26 mouse cellular contexts compared by ENCODE assay signal in genomic region chr7:83796177-83796576, GRCm38 (mm10). TPM values are rescaled to one million over a fixed set of nuclear protein-coding genes. Genes with fewer than 3 reads are reported as not detected.
A peak's percentile ranks its signal among the peaks of the same experiment; 100 is the strongest.
DNase-seq lines count a peak whose midpoint lies in the region; ATAC-seq lines count a peak whose summit lies in the region.
"Had no signal": no experiment of that assay in that cellular context is flagged by ENCODE, and none has a peak within 500 bp of the region (broad histone marks: within the 10 kb centered on the region; RNA-seq: fewer than 3 reads in every experiment).

No protein-coding gene starts in this region.

- no peak overlapping the region for H3K27ac ChIP-seq in forebrain, embryonic 15.5 days (replicated peaks)
- no peak overlapping the region for H3K27ac ChIP-seq in forebrain, embryonic 12.5 days
- no peak overlapping the region for H3K27ac ChIP-seq in forebrain, embryonic 16.5 days (ENCODE audit: low read length)
- no peak overlapping the region for H3K27ac ChIP-seq in hindbrain, embryonic 11.5 days (ENCODE audit: low read depth, low read length)
- H3K27ac ChIP-seq: embryonic facial prominence, embryonic 12.5 days; embryonic facial prominence, embryonic 15.5 days; heart, embryonic 15.5 days; hindbrain, embryonic 12.5 days; hindbrain, embryonic 15.5 days had no signal

- peak; percentile 1 for DNase-seq in cerebellum, adult 9-11 months
- no peak for DNase-seq in cerebellum, postnatal 14 days
- peak; percentile 54 for DNase-seq in layer of hippocampus, adult 9-11 months
- no peak for DNase-seq in layer of hippocampus, adult 11-12 months (ENCODE audit: low spot score)
- no peak for DNase-seq in hindbrain, embryonic 11.5 days (ENCODE audit: low spot score)
- DNase-seq: adrenal gland, postnatal 10 days; adrenal gland, postnatal 36 days; cerebellum, adult 11 months; cerebellum, adult 2 months; cerebellum, postnatal 10 days; gastrocnemius, postnatal 10 days; heart, adult 18-20 months; heart, postnatal 10 days; heart, postnatal 4 days; kidney, adult 2 months had no signal

- WGBS in forebrain, embryonic 15.5 days = 32% methylated on average over 5 of the region's 5 CpGs
- WGBS in forebrain, embryonic 12.5 days = 59% methylated on average over 5 of the region's 5 CpGs
- whole genome bisulfite sequencing in forebrain, embryonic 16.5 days = 32% methylated on average over 5 of the region's 5 CpGs
- WGBS in hindbrain, embryonic 11.5 days = 63% methylated on average over 5 of the region's 5 CpGs

- peak; percentile 23; the same call in 1 of the 2 replicates for ATAC-seq in forebrain, embryonic 15.5 days (replicated peaks)
- ATAC-seq in forebrain, embryonic 12.5 days (ENCODE audit: low FRiP score) = no peak
- ATAC-seq in forebrain, embryonic 16.5 days = peak; percentile 26; the same call in 1 of the 2 replicates
- ATAC-seq in hindbrain, embryonic 11.5 days (ENCODE audit: low FRiP score) = no peak
- ATAC-seq: activated CD4-positive, CD25-positive, alpha-beta regulatory T cell, adult 4 months; intestine, postnatal 0 days had no signal

- H3K4me2 ChIP-seq in forebrain, embryonic 15.5 days (replicated peaks) = no peak overlapping the region
- H3K4me2 ChIP-seq in forebrain, embryonic 12.5 days = no peak overlapping the region
- no peak overlapping the region for H3K4me2 ChIP-seq in forebrain, embryonic 16.5 days (ENCODE audit: low read length)
- no peak overlapping the region for H3K4me2 ChIP-seq in hindbrain, embryonic 11.5 days (replicated peaks; ENCODE audit: low read depth, low read length)
- H3K4me2 ChIP-seq: embryonic facial prominence, embryonic 12.5 days; embryonic facial prominence, embryonic 15.5 days; heart, embryonic 12.5 days; heart, embryonic 15.5 days; hindbrain, embryonic 12.5 days; hindbrain, embryonic 15.5 days had no signal

- H3K9ac ChIP-seq in forebrain, embryonic 15.5 days (replicated peaks) = no peak overlapping the region
- no peak overlapping the region for H3K9ac ChIP-seq in forebrain, embryonic 12.5 days
- H3K9ac ChIP-seq in forebrain, embryonic 16.5 days (replicated peaks; ENCODE audit: low read depth, low read length) = no peak overlapping the region
- H3K9ac ChIP-seq in hindbrain, embryonic 11.5 days (ENCODE audit: low read depth, low read length) = no peak overlapping the region
- H3K9ac ChIP-seq: embryonic facial prominence, embryonic 12.5 days; embryonic facial prominence, embryonic 15.5 days; heart, embryonic 12.5 days; heart, embryonic 15.5 days; hindbrain, embryonic 12.5 days; hindbrain, embryonic 15.5 days had no signal

- H3K4me3 ChIP-seq in forebrain, embryonic 15.5 days = no peak overlapping the region
- H3K4me3 ChIP-seq in forebrain, embryonic 12.5 days (replicated peaks) = no peak overlapping the region
- H3K4me3 ChIP-seq in forebrain, embryonic 16.5 days (replicated peaks; ENCODE audit: low read length) = no peak overlapping the region
- no peak overlapping the region for H3K4me3 ChIP-seq in hindbrain, embryonic 11.5 days (ENCODE audit: low read depth, low read length)
- H3K4me3 ChIP-seq: embryonic facial prominence, embryonic 12.5 days; embryonic facial prominence, embryonic 15.5 days; heart, embryonic 12.5 days; heart, embryonic 15.5 days; hindbrain, embryonic 12.5 days; hindbrain, embryonic 15.5 days had no signal

- no peaks in the 10 kb centered on the region for H3K9me3 ChIP-seq in forebrain, embryonic 15.5 days
- H3K9me3 ChIP-seq in forebrain, embryonic 12.5 days = no peaks in the 10 kb centered on the region
- no peaks in the 10 kb centered on the region for H3K9me3 ChIP-seq in forebrain, embryonic 16.5 days (ENCODE audit: control insufficient read depth, low read length)
- no peaks in the 10 kb centered on the region for H3K9me3 ChIP-seq in hindbrain, embryonic 11.5 days (ENCODE audit: control insufficient read depth, low read length)
- H3K9me3 ChIP-seq: embryonic facial prominence, embryonic 12.5 days; embryonic facial prominence, embryonic 15.5 days; heart, embryonic 12.5 days; heart, embryonic 15.5 days; hindbrain, embryonic 12.5 days; hindbrain, embryonic 15.5 days had no signal

- H3K27me3 ChIP-seq in forebrain, embryonic 15.5 days = no peaks in the 10 kb centered on the region
- H3K27me3 ChIP-seq in forebrain, embryonic 12.5 days = no peaks in the 10 kb centered on the region
- no peaks in the 10 kb centered on the region for H3K27me3 ChIP-seq in forebrain, embryonic 16.5 days (replicated peaks; ENCODE audit: control insufficient read depth, insufficient read depth, low read length)
- H3K27me3 ChIP-seq in hindbrain, embryonic 11.5 days (ENCODE audit: control insufficient read depth, insufficient read depth, low read length) = no peaks in the 10 kb centered on the region
- H3K27me3 ChIP-seq: embryonic facial prominence, embryonic 12.5 days; embryonic facial prominence, embryonic 15.5 days; heart, embryonic 12.5 days; heart, embryonic 15.5 days; hindbrain, embryonic 12.5 days; hindbrain, embryonic 15.5 days had no signal

- H3K4me1 ChIP-seq in forebrain, embryonic 15.5 days = peaks cover 15% of the 10 kb centered on the region; the same call in 1 of the 2 replicates
- peaks cover 8% of the 10 kb centered on the region for H3K4me1 ChIP-seq in forebrain, embryonic 12.5 days
- peaks cover 10% of the 10 kb centered on the region; the same call in 1 of the 2 replicates for H3K4me1 ChIP-seq in forebrain, embryonic 16.5 days (replicated peaks; ENCODE audit: control insufficient read depth, insufficient read depth, low read length)
- H3K4me1 ChIP-seq in hindbrain, embryonic 11.5 days (replicated peaks; ENCODE audit: control insufficient read depth, insufficient read depth, low read length) = no peaks in the 10 kb centered on the region

- H3K36me3 ChIP-seq in forebrain, embryonic 15.5 days = no peaks in the 10 kb centered on the region
- H3K36me3 ChIP-seq in forebrain, embryonic 12.5 days (replicated peaks) = no peaks in the 10 kb centered on the region
- no peaks in the 10 kb centered on the region for H3K36me3 ChIP-seq in forebrain, embryonic 16.5 days (ENCODE audit: control insufficient read depth, insufficient read depth)
- no peaks in the 10 kb centered on the region for H3K36me3 ChIP-seq in hindbrain, embryonic 11.5 days (ENCODE audit: control insufficient read depth, insufficient read depth, low read length)
- H3K36me3 ChIP-seq: embryonic facial prominence, embryonic 12.5 days; embryonic facial prominence, embryonic 15.5 days; heart, embryonic 12.5 days; heart, embryonic 15.5 days; hindbrain, embryonic 12.5 days; hindbrain, embryonic 15.5 days had no signal

RNA-seq across cellular contexts. Expression of gene Cfap161, which starts 1.5 kb away (rescaled TPM):
- polyA plus RNA-seq in forebrain, embryonic 15.5 days (2015; fragmentation: Nextera tagmentation; extraction: Ambion mirVana) = 0.82 and 1.5 TPM in 2 replicates
- 0.28 and 0.49 TPM in 2 replicates for polyA plus RNA-seq in forebrain, embryonic 12.5 days (2016; fragmentation: Nextera tagmentation; extraction: Ambion mirVana)
- 0.73 and 0.91 TPM in 2 replicates for polyA plus RNA-seq in forebrain, embryonic 16.5 days (2015; fragmentation: Nextera tagmentation; extraction: Ambion mirVana)
- polyA plus RNA-seq in hindbrain, embryonic 11.5 days (2014; fragmentation: Nextera tagmentation; extraction: Ambion mirVana) = 0.99 and 1.5 TPM in 2 replicates
- polyA plus RNA-seq: activated CD4-positive, CD25-positive, alpha-beta regulatory T cell, adult 4 months; intestine, postnatal 0 days; kidney, adult 2 months had no signal

RNA-seq across cellular contexts. Expression of gene Il16, which starts 50.7 kb away (rescaled TPM):
- 0.98 and 1.0 TPM in 2 replicates for polyA plus RNA-seq in forebrain, embryonic 15.5 days (2015; fragmentation: Nextera tagmentation; extraction: Ambion mirVana)
- polyA plus RNA-seq in forebrain, embryonic 12.5 days (2016; fragmentation: Nextera tagmentation; extraction: Ambion mirVana) = 0.86 and 0.95 TPM in 2 replicates
- 0.90 and 1.5 TPM in 2 replicates for polyA plus RNA-seq in forebrain, embryonic 16.5 days (2015; fragmentation: Nextera tagmentation; extraction: Ambion mirVana)
- polyA plus RNA-seq in hindbrain, embryonic 11.5 days (2014; fragmentation: Nextera tagmentation; extraction: Ambion mirVana) = 1.0 and 1.5 TPM in 2 replicates

Comparison
In these comparisons a context has a peak if more than half of its experiments do, and no peak if none do; other contexts are left out.
1. DNase-seq: peak in cerebellum, adult 9-11 months (single experiment) and layer of hippocampus, adult 9-11 months (single experiment); none in cerebellum, postnatal 14 days (0 of 2), layer of hippocampus, adult 11-12 months (single experiment) and hindbrain, embryonic 11.5 days (single experiment).
2. ATAC-seq: peak in forebrain, embryonic 15.5 days (single experiment) and forebrain, embryonic 16.5 days (single experiment); none in forebrain, embryonic 12.5 days (single experiment) and hindbrain, embryonic 11.5 days (single experiment).